Mouse (Mus musculus) splenic B cell, adult 2 months (primary cell): ENCODE measurements around the gene Nfia.

Experiments
- DNase-seq: peaks from one replicate; pipeline ENCODE4 v3.0.0-alpha.2; 2011; ENCODE audit warnings: low read depth, low spot score
- H3K27me3 ChIP-seq: 2 replicates; pipeline ENCODE4 v1.6.1; 2012; ENCODE audit warnings: mild to moderate bottlenecking, low read length, moderate library complexity, mixed read lengths; ENCODE audit not compliant: control insufficient read depth, poor library complexity, insufficient read depth, severe bottlenecking
- H3K36me3 ChIP-seq: 2 replicates; pipeline ENCODE4 v1.6.1; 2012; ENCODE audit warnings: mild to moderate bottlenecking, low read length, moderate library complexity, mixed read lengths; ENCODE audit not compliant: control insufficient read depth, poor library complexity, insufficient read depth, severe bottlenecking

The Nfia gene

GRCm38 (mm10) chr4:97809582-97810295 lies 37.2 kb downstream of the Nfia start:
- Histone ChIP-seq H3K36me3 (no peaks in the 10 kb centered on the region), H3K27me3 (no peaks in the 10 kb centered on the region)
- DNase-seq, result no peak

DNA sequence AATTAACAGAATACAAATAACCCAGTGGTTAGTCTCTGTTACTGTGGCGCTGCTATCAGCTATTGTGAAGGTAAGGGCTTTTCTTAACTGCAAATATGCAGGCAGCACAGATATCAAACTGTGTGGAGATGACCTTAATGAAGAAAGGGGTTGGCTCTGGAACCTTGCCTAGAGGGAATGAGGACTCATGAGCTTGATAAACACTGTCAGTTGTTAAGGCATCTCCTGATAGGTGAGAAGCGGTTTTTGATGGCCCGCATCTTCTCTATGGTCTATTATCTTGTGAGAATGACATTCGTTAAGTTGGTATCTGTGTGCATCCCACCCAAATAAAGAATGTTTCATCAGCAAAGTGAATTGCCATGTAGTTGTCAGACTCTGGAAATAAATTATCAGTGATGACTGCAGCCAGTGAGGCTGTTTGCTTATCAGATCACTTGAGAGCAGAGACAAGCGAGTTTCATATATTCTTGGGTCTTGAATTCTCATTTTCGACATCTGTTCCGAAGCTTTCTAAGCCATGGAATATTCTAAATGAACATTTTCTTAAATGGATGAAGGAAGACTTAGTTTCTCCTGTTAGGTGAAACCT lies 37.9 kb downstream of the Nfia start:
- DNase-seq, result no peak
- Histone ChIP-seq H3K36me3 (no peaks in the 10 kb centered on the region), H3K27me3 (no peaks in the 10 kb centered on the region)

- H3K36me3 ChIP-seq, result no peaks in the 10 kb centered on the region
- no peak for DNase-seq
- H3K27me3 ChIP-seq, result no peaks in the 10 kb centered on the region
Observed at GRCm38 (mm10) chr4:97813035-97813434, 40.5 kb downstream of the Nfia start.

GRCm38 (mm10) chr4:97813996-97814395 lies 41.5 kb downstream of the Nfia start:
- DNase-seq, result no peak
- Histone ChIP-seq H3K27me3 (no peaks in the 10 kb centered on the region), H3K36me3 (no peaks in the 10 kb centered on the region)

DNA sequence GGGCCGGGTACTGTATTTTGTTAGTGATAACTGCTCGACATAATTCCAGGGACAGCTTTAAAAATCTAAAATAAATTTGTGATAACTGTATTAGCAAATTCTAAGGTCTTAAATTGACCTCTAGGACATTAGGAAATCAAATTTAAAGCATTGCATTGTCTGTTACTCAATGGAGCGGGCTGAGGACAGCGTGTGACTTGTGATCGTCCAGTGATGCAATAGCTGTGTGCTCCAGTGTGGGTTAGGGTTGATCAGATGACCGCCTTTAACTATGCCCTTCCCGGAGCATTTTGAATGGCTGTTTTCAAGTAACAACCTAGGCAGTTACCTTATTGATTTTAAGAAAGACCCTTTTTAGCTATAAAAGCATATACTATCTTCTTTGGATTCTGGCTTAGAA lies 42.0 kb downstream of the Nfia start:
- no peak for DNase-seq
- no peaks in the 10 kb centered on the region for H3K36me3 ChIP-seq

GRCm38 (mm10) chr4:97816001-97816400 lies 43.5 kb downstream of the Nfia start:
- no peaks in the 10 kb centered on the region for H3K36me3 ChIP-seq
- no peak for DNase-seq
- H3K27me3 ChIP-seq, result no peaks in the 10 kb centered on the region

More for the DNA sequence above, 42.0 kb downstream of the Nfia start:
- no peaks in the 10 kb centered on the region for H3K27me3 ChIP-seq

GRCm38 (mm10) chr4:97816753-97817152 lies 44.2 kb downstream of the Nfia start:
- Histone ChIP-seq H3K36me3 (no peaks in the 10 kb centered on the region), H3K27me3 (no peaks in the 10 kb centered on the region)
- DNase-seq, result no peak

- Histone ChIP-seq H3K27me3 (no peaks in the 10 kb centered on the region), H3K36me3 (no peaks in the 10 kb centered on the region)
- DNase-seq, result no peak
Observed at GRCm38 (mm10) chr4:97817741-97818140, 45.2 kb downstream of the Nfia start.

DNA sequence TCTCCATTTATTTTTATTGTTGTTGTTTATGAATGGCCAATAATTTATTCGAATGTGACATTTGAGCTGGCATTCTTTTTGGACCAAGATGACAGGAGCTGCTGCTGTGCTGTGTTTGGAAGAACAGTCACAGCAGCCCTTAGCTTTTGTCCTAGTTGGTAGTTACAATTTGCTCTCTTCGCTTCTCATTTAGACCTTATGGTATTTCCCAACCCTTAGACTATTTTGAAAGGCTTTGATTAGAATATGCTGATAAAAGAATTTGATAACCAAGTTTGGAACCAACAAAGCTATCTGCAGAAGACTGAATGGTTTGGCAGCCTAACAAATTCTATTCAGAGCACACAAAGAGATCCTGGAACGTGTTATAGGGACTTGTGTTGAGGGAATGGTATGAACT lies 46.0 kb downstream of the Nfia start:
- no peak for DNase-seq

DNA sequence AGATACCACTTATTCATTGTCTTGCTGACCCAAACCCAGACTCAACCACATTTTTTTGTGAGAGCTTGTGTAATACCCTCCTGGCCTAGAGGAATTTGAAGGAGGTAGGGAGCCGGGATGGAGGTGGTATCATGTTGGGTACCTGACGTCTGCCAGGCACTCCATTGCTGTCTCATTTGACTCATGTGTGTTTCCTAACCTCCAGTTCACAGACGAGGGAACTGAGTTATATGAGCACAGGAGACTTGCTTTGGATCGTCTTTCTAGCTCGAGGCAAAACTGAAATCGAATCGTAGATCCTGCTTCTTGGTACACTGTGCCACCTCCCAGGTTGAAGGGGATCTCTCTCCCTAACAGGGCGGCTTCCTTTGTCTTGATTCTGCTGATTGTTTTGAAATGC lies 46.6 kb downstream of the Nfia start:
- Histone ChIP-seq H3K27me3 (no peaks in the 10 kb centered on the region), H3K36me3 (no peaks in the 10 kb centered on the region)
- DNase-seq, result no peak

More for the DNA sequence above, 46.0 kb downstream of the Nfia start:
- Histone ChIP-seq H3K27me3 (no peaks in the 10 kb centered on the region), H3K36me3 (no peaks in the 10 kb centered on the region)

GRCm38 (mm10) chr4:97820474-97821259 lies 48.1 kb downstream of the Nfia start:
- H3K36me3 ChIP-seq, result no peaks in the 10 kb centered on the region
- no peaks in the 10 kb centered on the region for H3K27me3 ChIP-seq
- DNase-seq, result no peak

DNA sequence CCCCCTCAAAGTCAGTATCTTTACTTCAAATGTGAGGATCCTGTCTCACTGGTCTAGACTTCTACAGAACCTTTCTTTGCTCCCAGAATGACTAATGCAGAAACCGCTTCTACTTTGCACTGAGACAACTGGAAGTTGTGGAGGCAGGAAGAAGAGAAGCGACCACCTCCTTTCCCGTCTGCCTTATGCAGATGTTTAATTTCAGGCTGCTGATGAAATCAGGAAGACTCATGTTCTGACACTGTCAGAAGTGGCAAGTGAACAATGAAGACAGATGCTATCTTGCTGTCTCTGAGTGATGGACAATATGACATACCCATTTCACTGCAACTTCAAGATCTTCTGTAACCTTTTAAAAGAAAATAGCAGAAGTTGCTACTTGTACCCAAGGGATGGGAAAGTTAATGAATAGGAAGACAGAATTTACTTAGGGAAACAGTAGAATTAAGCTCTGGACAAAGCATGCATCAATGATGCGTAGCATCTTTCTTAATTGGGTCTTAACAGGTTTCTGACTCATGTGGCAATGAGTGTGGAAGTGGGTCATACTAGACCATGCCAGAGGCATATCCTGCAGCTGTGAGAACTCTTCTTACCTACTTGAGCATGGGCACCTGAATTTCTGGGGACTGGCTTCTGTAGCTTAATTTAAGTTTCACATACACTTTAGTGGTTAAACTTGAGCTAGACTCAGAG lies 49.2 kb downstream of the Nfia start:
- no peaks in the 10 kb centered on the region for H3K36me3 ChIP-seq
- H3K27me3 ChIP-seq, result no peaks in the 10 kb centered on the region
- DNase-seq, result no peak

DNA sequence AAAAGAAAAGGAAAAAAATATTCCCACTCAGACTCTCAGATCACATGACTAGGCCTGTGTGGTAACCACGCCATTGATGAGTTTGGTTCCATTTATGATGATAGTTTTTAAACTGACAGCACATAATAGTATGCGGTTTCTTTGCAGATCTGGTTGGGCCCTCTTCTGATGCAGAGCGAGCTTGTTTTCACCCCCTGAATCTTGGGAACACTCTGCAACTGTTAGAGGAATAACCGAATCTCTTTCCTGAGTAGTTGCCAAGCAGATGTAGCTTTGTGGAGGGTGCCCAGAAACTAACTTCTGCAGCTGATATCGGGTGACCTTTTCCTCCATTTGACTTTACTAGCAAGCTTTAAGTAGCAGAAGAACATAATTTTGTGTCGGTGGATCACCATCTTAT lies 51.0 kb downstream of the Nfia start:
- no peak for DNase-seq
- H3K27me3 ChIP-seq, result no peaks in the 10 kb centered on the region
- H3K36me3 ChIP-seq, result no peaks in the 10 kb centered on the region

DNA sequence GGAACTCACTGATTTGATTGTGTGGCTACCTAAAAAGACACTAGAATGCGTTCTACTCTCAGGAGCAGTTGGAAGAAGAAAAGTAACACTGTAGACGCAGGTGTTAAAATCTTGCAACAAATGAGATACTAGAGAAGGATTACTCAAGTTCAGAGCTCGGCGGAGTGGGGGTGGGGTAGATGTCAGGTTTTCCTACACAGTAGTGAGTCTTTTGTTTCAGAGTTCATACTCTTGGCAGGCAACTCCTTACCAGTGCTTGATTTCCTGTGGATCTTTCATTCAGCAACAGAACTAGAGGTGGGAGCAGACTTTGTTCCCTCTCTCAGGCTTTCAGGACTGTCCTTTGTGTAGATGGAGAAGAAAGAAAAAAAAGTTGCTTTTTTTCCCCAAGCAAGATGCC lies 51.9 kb downstream of the Nfia start:
- no peaks in the 10 kb centered on the region for H3K36me3 ChIP-seq
- no peak for DNase-seq

DNA sequence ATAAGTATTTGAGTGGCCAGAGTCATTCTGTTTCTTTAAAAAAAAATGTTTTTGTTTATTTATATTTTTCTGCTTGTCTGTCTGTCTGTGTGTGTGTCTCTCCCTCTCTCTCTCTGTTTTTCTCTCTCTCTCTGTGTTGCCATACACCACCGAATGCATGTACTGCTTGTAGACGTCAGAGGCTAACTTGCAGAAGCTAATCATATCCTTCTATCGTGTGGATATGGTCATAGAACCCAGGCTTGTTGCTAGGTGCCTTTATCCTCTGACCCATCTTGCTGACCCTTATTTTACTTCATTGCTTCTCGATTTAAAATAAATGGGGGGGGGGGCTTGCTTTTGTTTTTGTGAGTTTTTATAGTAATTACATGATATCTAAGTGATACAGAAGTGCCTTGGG lies 52.9 kb downstream of the Nfia start:
- DNase-seq, result no peak
- no peaks in the 10 kb centered on the region for H3K36me3 ChIP-seq
- no peaks in the 10 kb centered on the region for H3K27me3 ChIP-seq

More for the DNA sequence above, 51.9 kb downstream of the Nfia start:
- H3K27me3 ChIP-seq, result no peaks in the 10 kb centered on the region
